Mouse (Mus musculus) NIH3T3 (cell line): ENCODE measurements around the gene Ints4.
"Not testable (repeated sequence)": the region's sequence is repeated elsewhere in the genome, so short reads cannot be mapped to it uniquely, and the experiment has no call there.

Experiments used
- DNase-seq: peaks from one replicate; pipeline ENCODE4 v3.0.0-alpha.2; 2012; ENCODE audit warnings: low read depth

Ints4 gene

GRCm38 (mm10) chr7:97480821-97481339, at the start of gene Ints4:
TSS of gene Ints4 (plus strand) at chr7:97480956.
- DNase-seq, result peak; percentile 92

GRCm38 (mm10) chr7:97433517-97433916, 47.2 kb upstream of the Ints4 start:
- DNase-seq, result not testable (repeated sequence)

- no peak for DNase-seq
These were observed 46.2 kb upstream of the Ints4 start for GRCm38 (mm10) chr7:97434517-97434916.

- DNase-seq, result no peak
These were observed 41.8 kb upstream of the Ints4 start for GRCm38 (mm10) chr7:97438986-97439385.

GRCm38 (mm10) chr7:97446171-97446925, 34.4 kb upstream of the Ints4 start:
- peak; percentile 92 for DNase-seq

GRCm38 (mm10) chr7:97447050-97447531, 33.7 kb upstream of the Ints4 start:
- DNase-seq, result peak; percentile 19

GRCm38 (mm10) chr7:97451023-97451422, 29.7 kb upstream of the Ints4 start, which contains the start of gene Kctd14:
TSS of gene Kctd14 (plus strand) at chr7:97451323.
- DNase-seq, result not testable (repeated sequence)

GRCm38 (mm10) chr7:97452196-97452595, 28.6 kb upstream of the Ints4 start:
- no peak for DNase-seq

- no peak for DNase-seq
These were observed 27.4 kb upstream of the Ints4 start for GRCm38 (mm10) chr7:97453141-97453921.

GRCm38 (mm10) chr7:97454795-97455194, 26.0 kb upstream of the Ints4 start:
- no peak for DNase-seq

GRCm38 (mm10) chr7:97455577-97455976, 25.2 kb upstream of the Ints4 start:
- no peak for DNase-seq

GRCm38 (mm10) chr7:97473001-97473400, 7.8 kb upstream of the Ints4 start:
- DNase-seq, result no peak

GRCm38 (mm10) chr7:97479349-97479748, 1.4 kb upstream of the Ints4 start:
- DNase-seq, result peak; percentile 74

GRCm38 (mm10) chr7:97480290-97480689, 466 bp upstream of the Ints4 start:
- peak; percentile 14 for DNase-seq

GRCm38 (mm10) chr7:97483378-97483777, 2.6 kb downstream of the Ints4 start:
- no peak for DNase-seq

GRCm38 (mm10) chr7:97491157-97491556, 10.4 kb downstream of the Ints4 start:
- DNase-seq, result no peak

GRCm38 (mm10) chr7:97492420-97492819, 11.7 kb downstream of the Ints4 start:
- DNase-seq, result peak; percentile 72

GRCm38 (mm10) chr7:97495052-97495451, 14.3 kb downstream of the Ints4 start:
- no peak for DNase-seq

- DNase-seq, result no peak
These were observed 19.9 kb downstream of the Ints4 start for GRCm38 (mm10) chr7:97500555-97501209.

GRCm38 (mm10) chr7:97514786-97515185, 34.0 kb downstream of the Ints4 start:
- DNase-seq, result no peak

GRCm38 (mm10) chr7:97519935-97520334, 39.2 kb downstream of the Ints4 start:
- DNase-seq, result no peak

- DNase-seq, result no peak
These were observed 54.8 kb downstream of the Ints4 start for GRCm38 (mm10) chr7:97535531-97535930.
